ENCODE assay signal across 22 mouse cellular contexts in genomic region chr2:143971887-143972286, GRCm38 (mm10). TPM values are rescaled to one million over a fixed set of nuclear protein-coding genes. Genes with fewer than 3 reads are reported as not detected.
DNase-seq lines count a peak whose midpoint lies in the region; ATAC-seq and TF ChIP-seq lines count a peak whose summit lies in the region.
"Had no signal": no experiment of that assay in that cellular context is flagged by ENCODE, and none has a peak within 500 bp of the region (broad histone marks: within the 10 kb centered on the region; RNA-seq: fewer than 3 reads in every experiment).

No protein-coding gene starts in this region.

- H3K4me3 ChIP-seq in intestine, embryonic 15.5 days (replicated peaks), result no peak overlapping the region
- no peak overlapping the region for H3K4me3 ChIP-seq in intestine, embryonic 16.5 days (ENCODE audit: low read length)
- no peak overlapping the region for H3K4me3 ChIP-seq in intestine, postnatal 0 days (ENCODE audit: low read depth, low read length)
- no peak overlapping the region for H3K4me3 ChIP-seq in hindbrain, embryonic 12.5 days
- H3K4me3 ChIP-seq in forebrain, embryonic 14.5 days (ENCODE audit: low read depth, low read length), result no peak overlapping the region
- H3K4me3 ChIP-seq in heart, embryonic 10.5 days, result no peak overlapping the region

- no peak for TF ChIP-seq CTCF in intestine, postnatal 0 days (IDR thresholded peaks at IDR 0.05; ENCODE audit: low read depth)

- DNase-seq in heart, adult 11 months, result peak; percentile 65
- no peak for DNase-seq in heart, adult 8-10 months (ENCODE audit: low spot score)
- no peak for DNase-seq in forebrain, embryonic 14.5 days (ENCODE audit: low spot score)
- DNase-seq in heart, embryonic 10.5 days (ENCODE audit: low spot score), result no peak
- DNase-seq: adrenal gland, adult 2 months; adrenal gland, adult 8-10 months; adrenal gland, postnatal 10 days; adrenal gland, postnatal 14 days; adrenal gland, postnatal 25 days; adrenal gland, postnatal 36 days; B cell, adult 2 months; cerebellum, adult 11 months; cerebellum, adult 11-12 months had no signal

- peak; percentile 57 for ATAC-seq in intestine, embryonic 15.5 days
- peak; percentile 73 for ATAC-seq in intestine, embryonic 16.5 days
- peak; percentile 48 for ATAC-seq in intestine, postnatal 0 days
- ATAC-seq in hindbrain, embryonic 12.5 days (ENCODE audit: low FRiP score), result no peak
- ATAC-seq in forebrain, embryonic 14.5 days, result no peak
- ATAC-seq: activated CD4-positive, CD25-positive, alpha-beta regulatory T cell, adult 4 months; CD4-positive, CD25-positive, alpha-beta regulatory T cell, adult 4 months; Patski had no signal

- no peaks in the 10 kb centered on the region for H3K9me3 ChIP-seq in intestine, embryonic 15.5 days
- no peaks in the 10 kb centered on the region for H3K9me3 ChIP-seq in intestine, embryonic 16.5 days (ENCODE audit: control insufficient read depth, low read length)
- no peaks in the 10 kb centered on the region for H3K9me3 ChIP-seq in intestine, postnatal 0 days (ENCODE audit: control insufficient read depth)
- H3K9me3 ChIP-seq in hindbrain, embryonic 12.5 days (replicated peaks), result no peaks in the 10 kb centered on the region
- no peaks in the 10 kb centered on the region for H3K9me3 ChIP-seq in forebrain, embryonic 14.5 days (replicated peaks; ENCODE audit: control insufficient read depth, low read length)
- no peaks in the 10 kb centered on the region for H3K9me3 ChIP-seq in heart, embryonic 10.5 days
- H3K9me3 ChIP-seq: G1E had no signal

- no peak overlapping the region for H3K4me2 ChIP-seq in intestine, embryonic 15.5 days (replicated peaks)
- no peak overlapping the region for H3K4me2 ChIP-seq in intestine, embryonic 16.5 days (ENCODE audit: low read depth, low read length)
- no peak overlapping the region for H3K4me2 ChIP-seq in intestine, postnatal 0 days (replicated peaks; ENCODE audit: low read depth)
- no peak overlapping the region for H3K4me2 ChIP-seq in hindbrain, embryonic 12.5 days (replicated peaks)
- no peak overlapping the region for H3K4me2 ChIP-seq in forebrain, embryonic 14.5 days (ENCODE audit: low read length)

- 84% methylated on average over 2 of the region's 2 CpGs for WGBS in intestine, embryonic 15.5 days
- 82% methylated on average over 2 of the region's 2 CpGs for WGBS in intestine, embryonic 16.5 days
- WGBS in intestine, postnatal 0 days, result 84% methylated on average over 2 of the region's 2 CpGs
- WGBS in hindbrain, embryonic 12.5 days, result 86% methylated on average over 2 of the region's 2 CpGs
- 88% methylated on average over 2 of the region's 2 CpGs for WGBS in forebrain, embryonic 14.5 days
- WGBS in heart, embryonic 10.5 days, result 88% methylated on average over 2 of the region's 2 CpGs

- no peaks in the 10 kb centered on the region for H3K4me1 ChIP-seq in intestine, embryonic 15.5 days (replicated peaks)
- H3K4me1 ChIP-seq in intestine, embryonic 16.5 days (ENCODE audit: control insufficient read depth, insufficient read depth, low read length), result peaks cover 3% of the 10 kb centered on the region; the same call in 1 of the 2 replicates
- no peaks in the 10 kb centered on the region for H3K4me1 ChIP-seq in intestine, postnatal 0 days (replicated peaks; ENCODE audit: control insufficient read depth, insufficient read depth, low read length)
- no peaks in the 10 kb centered on the region for H3K4me1 ChIP-seq in hindbrain, embryonic 12.5 days
- H3K4me1 ChIP-seq in forebrain, embryonic 14.5 days (ENCODE audit: control insufficient read depth, insufficient read depth, low read length), result no peaks in the 10 kb centered on the region
- 0 out of 2 replicates have a peak, but pooled peaks cover 6% of the 10 kb centered on the region for H3K4me1 ChIP-seq in heart, embryonic 10.5 days

- H3K27ac ChIP-seq in intestine, embryonic 15.5 days, result no peak overlapping the region
- H3K27ac ChIP-seq in intestine, embryonic 16.5 days (ENCODE audit: low read length), result peak overlapping the region; percentile 71
- peak overlapping the region; percentile 41; the same call in 1 of the 2 replicates for H3K27ac ChIP-seq in intestine, postnatal 0 days (ENCODE audit: low read depth, low read length)
- H3K27ac ChIP-seq in hindbrain, embryonic 12.5 days, result no peak overlapping the region
- no peak overlapping the region for H3K27ac ChIP-seq in forebrain, embryonic 14.5 days (ENCODE audit: low read depth, low read length)
- H3K27ac ChIP-seq in heart, embryonic 10.5 days, result no peak overlapping the region

- no peaks in the 10 kb centered on the region for H3K27me3 ChIP-seq in intestine, embryonic 15.5 days (replicated peaks)
- no peaks in the 10 kb centered on the region for H3K27me3 ChIP-seq in intestine, embryonic 16.5 days (replicated peaks; ENCODE audit: control insufficient read depth, insufficient read depth, low read length)
- H3K27me3 ChIP-seq in intestine, postnatal 0 days (replicated peaks; ENCODE audit: control insufficient read depth, insufficient read depth, low read length), result no peaks in the 10 kb centered on the region
- no peaks in the 10 kb centered on the region for H3K27me3 ChIP-seq in hindbrain, embryonic 12.5 days
- H3K27me3 ChIP-seq in forebrain, embryonic 14.5 days (replicated peaks; ENCODE audit: control insufficient read depth, insufficient read depth, low read length), result no peaks in the 10 kb centered on the region
- no peaks in the 10 kb centered on the region for H3K27me3 ChIP-seq in heart, embryonic 10.5 days (ENCODE audit: insufficient read depth, poor library complexity, severe bottlenecking)
- H3K27me3 ChIP-seq: CH12.LX, Patski had no signal

- peaks cover 72% of the 10 kb centered on the region for H3K36me3 ChIP-seq in intestine, embryonic 15.5 days
- H3K36me3 ChIP-seq in intestine, embryonic 16.5 days (ENCODE audit: control insufficient read depth, insufficient read depth, low read length), result peaks cover 46% of the 10 kb centered on the region
- H3K36me3 ChIP-seq in intestine, postnatal 0 days (ENCODE audit: control insufficient read depth, insufficient read depth), result peaks cover 81% of the 10 kb centered on the region
- peaks cover 39% of the 10 kb centered on the region for H3K36me3 ChIP-seq in hindbrain, embryonic 12.5 days
- H3K36me3 ChIP-seq in forebrain, embryonic 14.5 days (ENCODE audit: control insufficient read depth, insufficient read depth, low read length), result peaks cover 13% of the 10 kb centered on the region; the same call in 1 of the 2 replicates
- H3K36me3 ChIP-seq in heart, embryonic 10.5 days, result peaks cover 83% of the 10 kb centered on the region

- H3K9ac ChIP-seq in intestine, embryonic 15.5 days, result no peak overlapping the region
- H3K9ac ChIP-seq in intestine, embryonic 16.5 days (ENCODE audit: low read depth, low read length), result no peak overlapping the region
- H3K9ac ChIP-seq in intestine, postnatal 0 days (ENCODE audit: low read depth, low read length), result no peak overlapping the region
- H3K9ac ChIP-seq in hindbrain, embryonic 12.5 days, result no peak overlapping the region
- H3K9ac ChIP-seq in forebrain, embryonic 14.5 days (ENCODE audit: low read length), result no peak overlapping the region

RNA-seq across cellular contexts. Expression of gene Rrbp1, which starts 39.2 kb away (rescaled TPM):
- 100 to 1,000 TPM; 109 to 128 (median 115) TPM for total RNA-seq in heart, adult 8-10 months (2022)
- 103 and 125 TPM in 2 replicates for polyA plus RNA-seq in intestine, embryonic 15.5 days (2015; fragmentation: Nextera tagmentation; extraction: Ambion mirVana)
- polyA plus RNA-seq in intestine, embryonic 16.5 days (2015; fragmentation: Nextera tagmentation; extraction: Ambion mirVana), result 102 and 106 TPM in 2 replicates
- 156 and 166 TPM in 2 replicates for polyA plus RNA-seq in intestine, postnatal 0 days (2015; fragmentation: Nextera tagmentation; extraction: Ambion mirVana)
- polyA plus RNA-seq in hindbrain, embryonic 12.5 days (2016; fragmentation: Nextera tagmentation; extraction: Ambion mirVana), result 60.7 and 61.6 TPM in 2 replicates
- 15.1 and 15.8 TPM in 2 replicates for polyA plus RNA-seq in forebrain, embryonic 14.5 days (2014; fragmentation: Nextera tagmentation; extraction: Ambion mirVana)
- polyA plus RNA-seq in heart, embryonic 10.5 days (2016; fragmentation: Nextera tagmentation; extraction: Ambion mirVana), result 57.6 and 86.9 TPM in 2 replicates

RNA-seq across cellular contexts. Expression of gene Dstn, which starts 56.8 kb away (rescaled TPM):
- 100 to 1,000 TPM; 129 to 151 (median 143) TPM for total RNA-seq in heart, adult 8-10 months (2022)
- 674 and 711 TPM in 2 replicates for polyA plus RNA-seq in intestine, embryonic 15.5 days (2015; fragmentation: Nextera tagmentation; extraction: Ambion mirVana)
- 822 and 823 TPM in 2 replicates for polyA plus RNA-seq in intestine, embryonic 16.5 days (2015; fragmentation: Nextera tagmentation; extraction: Ambion mirVana)
- polyA plus RNA-seq in intestine, postnatal 0 days (2015; fragmentation: Nextera tagmentation; extraction: Ambion mirVana), result 801 and 835 TPM in 2 replicates
- polyA plus RNA-seq in hindbrain, embryonic 12.5 days (2016; fragmentation: Nextera tagmentation; extraction: Ambion mirVana), result 376 and 396 TPM in 2 replicates
- 532 and 544 TPM in 2 replicates for polyA plus RNA-seq in forebrain, embryonic 14.5 days (2014; fragmentation: Nextera tagmentation; extraction: Ambion mirVana)
- 746 and 989 TPM in 2 replicates for polyA plus RNA-seq in heart, embryonic 10.5 days (2016; fragmentation: Nextera tagmentation; extraction: Ambion mirVana)

Comparison
In these comparisons a context has a peak if more than half of its experiments do, and no peak if none do; other contexts are left out.
1. H3K27ac ChIP-seq: peak in intestine, embryonic 16.5 days (single experiment) and intestine, postnatal 0 days (single experiment); none in intestine, embryonic 15.5 days (single experiment), hindbrain, embryonic 12.5 days (single experiment), forebrain, embryonic 14.5 days (single experiment) and heart, embryonic 10.5 days (single experiment).
2. ATAC-seq: peak in intestine, embryonic 15.5 days (single experiment), intestine, embryonic 16.5 days (single experiment) and intestine, postnatal 0 days (single experiment); none in hindbrain, embryonic 12.5 days (single experiment) and forebrain, embryonic 14.5 days (single experiment).